Mouse (Mus musculus): Measurements from ENCODE around the gene Cers6.

Gene Cers6

DNA sequence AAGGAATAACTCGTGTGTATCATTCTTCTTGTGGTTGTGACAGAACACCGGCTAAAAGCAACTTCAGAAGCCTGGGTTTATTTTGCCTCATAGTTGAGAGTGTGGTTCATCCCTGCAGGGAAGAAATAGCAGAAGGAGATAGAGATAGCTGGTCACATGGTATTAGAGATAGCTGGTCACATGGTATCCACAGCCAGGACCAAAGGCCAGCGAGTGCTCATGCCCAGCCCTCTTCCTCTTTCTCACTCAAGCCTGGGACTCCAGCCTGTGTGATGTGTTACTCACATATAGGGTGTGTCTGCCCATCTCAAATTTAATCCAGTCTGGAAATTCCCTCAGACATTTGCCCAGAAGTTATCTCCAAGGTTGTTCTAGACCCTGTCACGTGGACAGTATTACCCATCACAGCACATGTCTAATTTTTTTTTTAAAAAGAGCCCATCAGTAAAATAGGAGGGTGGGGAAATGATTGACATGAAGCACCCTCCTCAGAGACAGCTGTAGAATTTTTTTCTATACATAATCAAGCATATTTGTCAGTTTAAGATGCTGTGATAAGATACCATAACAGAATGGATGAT lies 17.9 kb downstream of the Cers6 start:
- no peak for DNase-seq (ENCODE audit: low spot score in 2 of 2)

DNA sequence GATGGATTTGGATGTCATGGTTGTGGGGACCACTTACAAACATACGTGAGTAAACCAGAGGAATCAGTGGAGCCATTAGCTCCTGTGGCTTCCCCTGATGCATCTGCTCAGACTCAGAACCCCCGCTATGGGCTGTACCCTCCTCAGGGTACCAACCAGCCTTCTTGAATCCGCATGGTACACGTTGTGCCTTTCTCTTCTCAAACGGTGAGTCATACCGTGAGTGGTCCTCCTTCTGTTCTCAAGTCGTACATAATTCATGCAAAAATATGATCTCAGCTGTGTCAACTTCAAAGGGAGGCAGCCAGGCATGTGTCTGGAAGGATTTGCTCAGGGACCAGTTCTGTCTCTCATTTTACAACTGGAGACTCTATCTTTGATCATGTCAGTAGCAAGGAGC lies 23.3 kb downstream of the Cers6 start:
- no peak for DNase-seq (ENCODE audit: low spot score in 2 of 2)

DNA sequence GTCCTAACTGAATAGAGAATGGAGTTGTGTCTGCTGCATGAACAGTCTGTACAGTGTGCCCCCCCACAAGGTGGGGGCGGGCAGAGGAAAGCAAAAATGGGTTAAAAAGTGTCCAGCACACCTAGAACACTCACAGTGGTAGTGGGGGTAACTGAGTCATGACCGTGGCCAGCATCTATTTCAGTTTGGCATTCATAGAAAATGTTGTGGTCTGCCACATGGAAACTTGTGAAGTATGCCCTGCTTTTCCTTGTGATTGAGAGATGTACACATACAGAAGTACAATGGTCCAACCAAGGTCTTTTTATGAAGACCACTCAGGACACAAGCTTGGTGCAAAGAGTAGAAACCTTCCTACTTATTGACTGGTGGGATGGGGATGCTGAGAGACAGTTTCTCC lies 24.0 kb downstream of the Cers6 start:
- DNase-seq (ENCODE audit: low spot score in 2 of 2) = no peak

DNA sequence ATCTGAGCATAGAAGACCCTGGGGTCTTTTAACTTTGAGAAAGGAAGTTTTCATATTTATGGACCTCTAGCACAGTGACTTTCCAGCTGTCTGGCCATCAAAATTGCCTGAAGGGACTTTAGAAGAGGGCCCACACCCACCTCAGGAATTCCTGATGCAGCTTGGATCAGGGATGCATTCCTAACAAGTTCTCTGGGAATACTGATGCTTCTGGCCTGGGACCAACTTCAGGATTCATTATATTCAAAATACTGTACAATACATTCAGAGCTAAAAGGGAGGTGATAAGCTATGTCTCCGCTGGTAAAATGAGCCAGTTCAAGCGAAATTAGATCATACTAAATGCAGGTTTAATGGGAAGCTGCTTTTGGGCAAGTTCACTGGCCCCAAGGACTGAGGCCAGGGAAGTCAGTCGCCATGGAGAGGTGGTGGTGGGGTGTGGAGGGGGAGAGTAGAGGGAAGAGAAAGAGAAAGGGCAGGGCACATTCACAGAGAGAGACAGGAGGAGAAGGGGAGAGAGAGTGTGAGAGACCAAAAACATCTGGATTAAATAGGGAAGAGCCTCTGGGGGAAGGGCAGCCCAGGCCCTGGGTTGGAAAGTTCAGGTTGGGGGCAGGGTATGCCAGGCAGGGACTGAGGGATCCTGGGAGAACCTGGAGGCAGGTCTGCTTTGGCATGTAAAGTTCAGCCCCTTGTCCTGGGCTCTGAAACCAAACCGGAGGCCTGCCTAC lies 24.7 kb downstream of the Cers6 start:
- no peak for DNase-seq (ENCODE audit: low spot score in 2 of 2)

DNA sequence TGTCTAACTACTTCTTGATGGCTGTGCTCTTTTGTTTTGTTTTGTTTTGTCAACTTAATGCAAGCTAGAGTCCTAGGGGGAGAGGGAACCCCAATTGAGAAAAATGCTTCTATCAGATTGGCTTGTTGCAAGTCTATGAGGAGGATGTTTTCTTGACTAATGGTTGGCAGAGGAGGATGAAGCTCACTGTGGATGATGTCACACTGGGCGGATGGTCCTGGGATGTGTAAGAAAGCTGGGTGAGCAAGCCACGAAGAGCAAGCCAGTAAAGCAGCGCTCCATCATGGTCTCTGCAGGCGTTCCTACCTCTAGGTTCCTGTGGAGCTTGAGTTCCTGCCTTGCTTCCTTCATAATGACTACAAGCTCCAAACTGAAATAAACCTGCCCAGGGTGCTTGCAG lies 25.4 kb downstream of the Cers6 start:
- no peak for DNase-seq (ENCODE audit: low spot score in 2 of 2)

DNA sequence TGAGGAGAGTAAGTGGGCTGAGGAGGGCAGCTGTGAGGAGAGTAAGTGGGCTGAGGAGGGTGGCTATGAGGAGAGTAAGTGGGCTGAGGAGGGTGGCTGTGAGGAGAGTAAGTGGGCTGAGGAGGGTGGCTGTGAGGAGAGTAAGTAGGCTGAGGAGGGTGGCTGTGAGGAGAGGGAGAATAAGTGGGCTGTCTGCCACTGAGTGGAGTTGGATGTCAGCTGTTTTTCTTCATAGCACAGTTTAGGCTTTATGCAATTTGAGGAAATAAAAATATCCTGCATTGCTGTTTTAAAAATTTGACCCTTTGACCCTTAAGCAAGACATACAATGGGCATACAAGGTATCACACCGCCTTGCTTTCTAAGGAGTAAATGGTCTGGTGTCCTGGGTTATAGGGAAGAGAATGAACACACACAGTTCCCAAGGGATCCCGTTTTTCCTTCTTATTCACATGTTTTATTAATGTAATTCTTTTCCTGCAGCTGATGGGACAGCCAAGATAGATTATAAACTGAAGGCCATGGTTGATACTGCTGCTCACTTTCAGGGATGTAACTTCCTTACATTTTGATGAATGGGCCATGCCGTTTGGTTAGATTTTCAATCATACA lies 27.0 kb downstream of the Cers6 start:
- DNase-seq (ENCODE audit: low spot score in 2 of 2) = no peak

DNA sequence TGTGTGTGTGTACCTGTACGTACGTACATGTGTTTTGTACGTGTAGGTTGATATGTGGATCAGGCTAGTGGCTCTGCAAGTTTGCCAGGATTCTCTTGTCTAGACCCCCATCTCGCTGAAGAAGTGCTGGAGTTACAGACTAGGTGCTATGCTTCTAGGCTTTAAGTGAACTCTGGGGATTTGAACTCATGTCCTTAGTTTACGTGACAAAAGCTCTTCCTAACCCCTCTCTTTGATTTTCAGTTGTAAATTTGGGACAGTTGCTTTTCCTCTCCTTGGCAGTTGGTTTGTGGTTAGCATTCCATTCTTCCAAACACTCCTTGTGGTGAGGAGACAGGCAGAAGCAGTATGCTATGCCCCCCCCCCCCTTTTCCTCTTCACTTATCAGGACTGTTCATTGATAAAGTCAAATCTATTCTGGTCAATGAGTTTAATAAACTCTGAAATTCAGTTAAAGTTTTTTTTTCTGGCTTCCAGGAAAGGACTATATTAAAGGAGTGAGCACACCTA lies 28.5 kb downstream of the Cers6 start:
- no peak for DNase-seq (ENCODE audit: low spot score in 2 of 2)

DNA sequence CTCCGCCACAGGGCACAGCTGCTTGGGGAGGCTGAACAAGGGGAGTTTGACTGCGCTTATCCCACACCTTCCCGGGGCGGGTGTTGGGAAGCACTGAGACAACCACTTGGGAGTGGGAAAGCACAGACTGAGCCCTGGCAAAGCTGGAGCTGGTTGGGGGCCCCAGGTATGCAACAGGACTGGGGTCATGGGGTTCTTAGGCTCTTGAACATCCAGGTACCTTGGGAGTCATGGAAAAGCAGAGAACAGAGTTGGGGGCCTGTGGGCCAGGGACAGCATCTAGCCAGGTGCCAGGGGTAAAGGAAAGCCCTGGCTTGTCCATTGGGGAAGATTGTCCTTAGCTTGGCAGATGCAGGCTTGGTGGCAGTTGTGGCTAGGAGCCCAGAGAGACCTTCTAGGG lies 31.2 kb downstream of the Cers6 start:
- DNase-seq (ENCODE audit: low spot score in 2 of 2) = no peak

DNA sequence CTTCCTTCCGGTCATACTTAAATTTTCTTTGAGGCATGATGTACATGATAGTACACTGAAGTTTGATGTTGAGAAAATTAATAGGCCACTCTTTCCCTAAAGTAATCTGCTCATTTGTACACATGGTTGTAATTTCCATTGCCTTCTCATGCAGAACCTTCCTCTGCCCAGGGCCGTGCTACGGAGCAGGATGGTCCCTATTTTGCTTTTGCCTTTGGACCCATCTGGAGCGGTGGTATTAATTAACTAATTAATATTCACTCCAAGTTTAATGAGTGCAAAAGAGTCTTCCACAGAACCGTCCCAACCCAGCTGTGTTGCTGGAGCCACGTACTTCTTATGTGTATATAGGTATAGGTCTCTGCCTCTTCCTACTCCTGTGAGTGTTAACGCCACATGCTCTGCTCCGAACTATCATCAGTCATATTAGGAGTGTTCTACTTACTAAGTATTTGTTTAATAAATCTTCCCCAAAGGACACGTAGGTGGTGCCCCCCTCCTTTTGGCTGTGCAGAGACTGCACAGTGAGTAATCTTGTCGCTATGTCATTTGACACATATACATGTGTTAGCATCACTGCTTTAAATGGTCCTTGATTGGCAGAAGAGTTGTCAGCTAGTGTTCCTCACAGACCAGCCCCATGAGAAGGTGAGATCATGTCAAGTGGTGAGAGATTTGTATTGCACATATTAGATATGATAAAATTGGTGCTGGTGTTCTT lies 34.0 kb downstream of the Cers6 start:
- no peak for DNase-seq (ENCODE audit: low spot score in 2 of 2)

DNA sequence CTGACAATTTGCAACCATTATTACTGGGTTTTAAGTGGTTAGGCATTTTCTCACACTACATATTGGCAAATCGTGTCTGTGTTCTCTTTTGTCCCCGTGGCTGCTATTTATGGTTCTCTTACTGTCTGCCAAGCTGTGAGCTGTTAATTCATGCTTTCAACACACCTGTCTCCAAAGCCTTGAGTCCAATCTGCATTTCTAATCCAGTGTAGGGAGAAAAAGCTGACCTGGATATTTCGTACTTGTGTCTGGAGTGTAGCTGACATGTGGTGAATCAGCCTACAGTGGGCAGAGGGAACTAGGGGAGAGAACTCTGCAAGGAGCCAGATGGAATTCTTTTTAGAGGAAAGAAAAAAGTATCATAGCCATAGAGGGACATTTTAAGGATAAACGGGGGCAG lies 35.0 kb downstream of the Cers6 start:
- no peak for DNase-seq (ENCODE audit: low spot score in 2 of 2)

DNA sequence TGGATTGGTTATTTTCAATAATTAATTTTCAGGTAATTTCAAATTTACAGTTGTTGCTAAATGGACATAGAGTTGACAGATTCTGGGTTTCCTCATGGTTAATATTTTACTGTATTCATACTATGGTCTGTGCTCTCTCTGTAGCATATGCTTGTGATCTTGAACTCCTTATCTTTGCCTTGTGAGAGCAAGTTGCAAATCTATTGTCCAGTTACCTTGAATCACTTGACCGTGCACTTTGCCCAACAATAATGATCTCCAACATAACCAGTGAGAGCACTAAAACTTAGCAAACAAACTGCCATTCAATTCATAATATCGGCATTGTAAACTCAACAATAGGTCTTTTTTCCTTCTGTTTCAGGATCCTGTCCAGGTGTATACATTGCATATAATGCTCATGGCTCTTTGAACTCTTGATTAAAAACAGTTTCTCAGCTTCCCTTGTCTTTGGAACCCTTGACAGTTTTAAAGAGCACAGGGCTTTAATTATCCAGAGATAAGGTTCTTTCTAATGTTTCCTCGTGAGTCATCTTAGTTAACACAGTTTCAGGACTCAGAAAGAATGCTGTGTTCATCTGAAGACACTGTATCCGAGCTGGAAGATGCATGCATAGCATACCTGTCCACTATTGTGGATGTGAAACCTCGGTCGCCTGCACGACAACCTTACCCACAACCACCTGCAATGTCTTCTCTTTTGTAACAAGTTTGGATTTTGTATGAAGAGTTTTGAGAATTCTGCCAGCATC lies 38.7 kb downstream of the Cers6 start:
- DNase-seq (ENCODE audit: low spot score in 2 of 2) = no peak

DNA sequence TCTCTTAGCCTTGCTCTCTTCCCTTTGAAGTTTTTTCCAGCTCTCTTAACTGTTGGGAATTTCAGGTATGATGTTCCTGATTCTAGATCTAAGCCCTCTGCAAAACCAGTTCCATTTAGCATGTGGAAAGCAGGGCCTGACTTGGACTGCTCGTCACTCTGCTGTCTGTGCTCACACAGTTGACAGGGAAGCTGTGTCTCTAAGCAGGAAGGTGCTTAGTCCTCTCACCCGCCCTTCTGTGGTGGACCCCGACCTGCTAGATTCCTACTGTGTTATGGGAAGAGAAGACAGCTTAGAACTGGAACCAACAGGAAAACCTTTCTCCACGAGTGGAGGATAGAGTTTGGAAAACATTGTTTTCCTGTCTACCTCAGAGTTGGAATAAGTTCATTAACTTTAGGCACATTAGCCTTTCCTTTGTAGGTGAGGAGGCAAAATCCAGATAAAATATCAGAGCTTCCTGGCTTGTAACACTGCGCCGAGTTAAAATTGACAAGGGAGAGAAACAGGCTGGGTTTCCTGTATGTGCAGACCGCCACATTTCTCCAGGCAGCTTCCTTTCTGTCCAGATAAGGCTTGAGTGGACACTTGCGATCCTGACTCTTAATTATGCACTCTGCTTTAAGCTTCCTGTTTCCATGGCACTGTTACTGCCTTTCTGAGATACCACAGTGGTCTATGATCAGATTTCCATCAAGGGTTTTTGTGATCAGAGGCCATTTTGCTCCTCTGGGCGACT lies 39.6 kb downstream of the Cers6 start:
- no peak for DNase-seq (ENCODE audit: low spot score in 2 of 2)

DNA sequence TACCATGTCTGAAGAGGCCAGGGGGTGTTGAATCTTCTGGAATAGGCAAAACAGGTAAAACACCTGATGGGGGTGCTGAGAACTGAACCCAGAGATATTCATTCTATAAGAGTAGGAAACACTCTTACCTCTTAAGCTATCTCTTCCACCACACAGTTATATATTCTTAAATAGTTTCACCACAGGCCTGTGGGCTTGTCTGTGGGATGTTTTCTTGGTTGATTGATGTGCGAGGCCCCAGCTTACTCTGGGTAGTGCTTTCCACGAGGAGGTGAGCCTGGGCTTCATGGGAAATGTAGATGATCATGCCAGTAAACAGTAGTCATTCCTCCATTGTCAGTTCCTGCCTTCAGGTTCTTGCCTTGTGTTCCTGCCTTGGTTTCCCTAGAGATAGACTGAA lies 40.5 kb downstream of the Cers6 start:
- no peak for DNase-seq (ENCODE audit: low spot score in 2 of 2)

DNA sequence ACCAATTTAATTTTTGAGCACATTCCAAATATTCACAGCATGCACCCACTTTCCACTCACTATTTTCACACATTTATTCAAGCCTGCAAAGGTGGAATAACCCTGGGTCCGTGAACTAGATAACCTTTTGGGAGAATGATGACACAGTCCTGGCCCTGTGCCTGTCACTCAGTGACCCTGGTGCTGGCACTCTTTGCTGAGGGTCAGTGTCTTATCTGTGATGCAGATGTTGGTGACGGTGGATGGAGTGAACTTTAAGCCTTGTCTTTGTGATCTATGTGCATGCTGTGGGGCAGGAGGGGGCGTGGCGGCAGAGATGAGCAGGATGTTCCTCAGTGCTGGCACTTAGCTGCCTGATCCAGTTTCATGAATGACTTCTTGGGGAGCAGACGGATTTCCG lies 41.3 kb downstream of the Cers6 start:
- DNase-seq (ENCODE audit: low spot score in 2 of 2) = no peak

DNA sequence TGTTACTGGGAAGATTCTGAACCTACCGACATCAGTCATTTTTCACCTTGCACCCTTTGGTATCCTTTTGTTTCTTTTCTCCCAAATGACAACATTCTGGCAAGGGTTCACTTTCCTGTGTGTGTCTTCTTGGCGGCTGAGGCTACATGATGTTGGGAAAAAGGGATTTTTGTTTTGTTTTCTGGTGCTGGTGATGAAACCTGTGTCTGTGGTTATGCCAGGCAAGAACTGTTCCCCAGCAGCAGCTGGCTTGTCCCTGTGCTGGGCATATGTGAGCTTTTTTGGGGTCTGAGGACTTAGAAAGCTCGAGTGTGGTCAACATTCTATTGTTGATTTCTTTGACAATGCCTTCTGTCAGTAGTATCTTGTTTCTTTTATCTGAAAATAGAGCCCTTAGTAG lies 45.7 kb downstream of the Cers6 start:
- no peak for DNase-seq (ENCODE audit: low spot score in 2 of 2)

DNA sequence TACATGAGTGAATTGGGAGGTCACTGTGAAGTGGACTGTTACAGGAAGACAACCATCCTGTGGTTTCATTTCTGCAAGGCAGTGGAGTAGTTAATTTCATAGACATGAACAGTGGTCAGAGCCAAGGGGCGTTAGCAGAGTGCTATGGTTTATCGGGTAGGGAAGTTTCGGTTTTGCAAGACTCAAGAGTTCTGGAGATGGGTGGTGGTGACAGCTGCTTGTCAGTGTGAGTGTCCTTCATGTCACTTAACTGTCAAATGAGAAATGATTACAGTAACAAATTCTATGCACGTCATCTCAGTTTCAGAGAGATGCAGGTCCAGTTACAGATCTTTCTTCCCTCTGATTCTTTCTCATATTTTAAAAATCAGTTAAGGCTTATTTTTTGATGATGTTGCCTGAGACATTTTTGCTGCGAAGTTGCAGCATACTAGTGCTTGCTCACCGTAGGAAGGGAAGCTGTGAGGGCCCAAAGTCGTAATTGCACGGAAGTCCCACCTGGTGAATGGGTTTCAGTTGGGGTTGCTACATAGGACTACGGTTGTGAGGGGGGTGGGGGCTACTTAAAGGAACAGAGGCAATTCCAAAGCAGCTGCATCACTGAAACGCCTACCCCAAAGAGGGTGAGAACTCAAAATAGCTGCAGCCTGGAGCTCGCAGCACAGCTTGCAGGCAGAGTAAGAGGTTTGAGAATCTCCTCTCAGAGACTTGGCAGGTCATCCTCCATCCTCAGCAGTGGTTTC lies 46.7 kb downstream of the Cers6 start:
- no peak for DNase-seq (ENCODE audit: low spot score in 2 of 2)

DNA sequence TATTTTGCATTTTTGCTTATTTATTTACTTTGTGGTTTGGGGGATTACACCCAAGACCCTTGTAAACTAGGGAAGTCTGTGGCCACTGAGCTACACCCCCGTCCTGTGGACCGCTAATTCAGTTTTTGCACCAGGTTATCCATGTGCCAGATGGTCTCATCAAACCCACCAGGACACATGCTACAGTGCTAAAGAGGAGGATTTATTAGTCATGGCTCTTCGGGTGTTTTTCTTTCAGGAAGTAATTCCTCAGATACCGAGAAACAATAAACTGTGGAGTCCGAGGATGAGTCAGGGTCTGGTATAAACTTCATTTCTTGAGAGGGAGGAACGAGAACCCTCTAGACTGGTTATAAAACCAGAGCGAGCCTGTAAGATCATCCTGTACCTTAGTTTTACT lies 49.5 kb downstream of the Cers6 start:
- no peak for DNase-seq (ENCODE audit: low spot score in 2 of 2)

DNA sequence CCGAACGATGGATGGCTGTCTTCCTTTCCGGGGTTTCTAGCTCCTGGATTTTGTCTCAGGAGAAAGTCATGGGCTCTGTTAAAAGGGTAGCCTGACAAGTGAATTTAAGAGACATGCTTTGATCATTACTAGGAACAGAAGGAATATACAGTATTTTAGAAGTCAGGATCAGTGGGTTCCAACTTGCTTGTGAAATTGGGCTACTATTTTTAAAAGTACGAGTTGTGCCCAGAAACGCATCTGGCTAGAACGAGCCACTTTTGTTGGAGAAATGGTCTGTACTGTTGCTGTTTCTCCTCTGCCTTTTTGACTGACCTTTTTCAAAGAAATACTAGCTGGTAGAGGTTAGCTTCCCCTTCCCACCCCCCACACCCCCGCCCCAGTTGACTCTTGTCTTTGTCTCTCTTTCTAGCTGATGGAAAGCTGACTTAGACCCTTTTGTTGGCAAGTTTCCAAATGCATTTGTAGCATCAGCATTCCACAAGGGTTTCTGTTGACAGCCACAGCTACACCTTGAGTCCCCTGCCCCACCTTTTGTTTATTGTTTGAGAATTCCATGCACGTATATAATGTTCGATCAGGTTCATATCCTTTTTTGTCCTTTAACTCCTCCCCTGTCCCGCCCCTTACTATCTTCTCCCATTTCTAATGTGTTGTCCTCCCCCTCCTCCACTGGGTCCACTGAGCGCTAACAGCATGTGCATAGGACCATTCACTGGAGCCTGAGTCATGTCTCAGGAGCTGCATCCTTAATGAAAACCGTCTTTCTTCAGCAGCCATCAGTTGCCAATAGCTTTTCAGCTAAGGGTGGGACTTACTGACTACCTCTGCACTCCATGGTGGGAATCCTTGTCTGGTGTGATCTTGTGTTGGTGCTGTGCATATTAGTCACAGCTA lies 50.6 kb downstream of the Cers6 start:
- DNase-seq (ENCODE audit: low spot score in 2 of 2) = no peak

DNA sequence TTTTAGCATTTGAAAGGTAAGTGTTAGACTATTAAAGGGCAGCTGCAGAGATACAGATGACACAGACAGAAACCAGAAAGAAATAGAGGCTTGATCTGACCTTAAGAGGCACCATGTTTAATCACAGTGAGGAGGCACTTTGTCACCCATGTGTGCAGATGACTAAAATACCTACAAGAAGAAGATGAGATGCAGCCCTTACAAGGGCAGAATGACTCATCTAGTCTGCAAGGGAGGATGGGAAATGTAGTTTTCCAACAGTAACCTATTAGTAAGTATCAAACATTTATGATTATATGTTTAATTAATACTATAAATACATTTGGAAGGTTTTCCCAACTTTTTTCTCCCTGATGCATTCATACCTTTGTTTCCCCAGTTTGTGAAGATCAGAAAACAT lies 54.5 kb downstream of the Cers6 start:
- DNase-seq (ENCODE audit: low spot score in 2 of 2) = no peak

Measured in spleen, postnatal 14 days (tissue).